Mouse (Mus musculus): ENCODE results near the gene Theg.
A peak's percentile ranks its signal among the peaks of the same experiment; 100 is the strongest.

Gene Theg

GRCm38 (mm10) chr10:79594872-79595589 is 7.9 kb upstream of the Theg start:
- DNase-seq (ENCODE audit: low read depth, low spot score), result peak; percentile 71

GRCm38 (mm10) chr10:79594111-79594510 is 7.0 kb upstream of the Theg start:
- no peak for DNase-seq (ENCODE audit: low read depth, low spot score)

GRCm38 (mm10) chr10:79590702-79591101 is 3.6 kb upstream of the Theg start:
- DNase-seq (ENCODE audit: low read depth, low spot score), result no peak

- no peak for DNase-seq (ENCODE audit: low read depth, low spot score)
Observed at GRCm38 (mm10) chr10:79587752-79588126, 608 bp upstream of the Theg start.

- DNase-seq (ENCODE audit: low read depth, low spot score), result no peak
Observed at GRCm38 (mm10) chr10:79586243-79586642, 888 bp downstream of the Theg start.

- DNase-seq (ENCODE audit: low read depth, low spot score), result no peak
Observed at GRCm38 (mm10) chr10:79585723-79586122, 1.4 kb downstream of the Theg start.

- no peak for DNase-seq (ENCODE audit: low read depth, low spot score)
Observed at GRCm38 (mm10) chr10:79585136-79585535, 2.0 kb downstream of the Theg start.

- no peak for DNase-seq (ENCODE audit: low read depth, low spot score)
Observed at GRCm38 (mm10) chr10:79584426-79584825, 2.7 kb downstream of the Theg start.

GRCm38 (mm10) chr10:79584021-79584420 is 3.1 kb downstream of the Theg start:
- DNase-seq (ENCODE audit: low read depth, low spot score), result no peak

GRCm38 (mm10) chr10:79581501-79581900 is 5.6 kb downstream of the Theg start:
- no peak for DNase-seq (ENCODE audit: low read depth, low spot score)

GRCm38 (mm10) chr10:79580811-79581210 is 6.3 kb downstream of the Theg start:
- peak; percentile 30 for DNase-seq (ENCODE audit: low read depth, low spot score)

GRCm38 (mm10) chr10:79580356-79580755 is 6.8 kb downstream of the Theg start:
- no peak for DNase-seq (ENCODE audit: low read depth, low spot score)

GRCm38 (mm10) chr10:79579781-79580180 is 7.3 kb downstream of the Theg start:
- no peak for DNase-seq (ENCODE audit: low read depth, low spot score)

- no peak for DNase-seq (ENCODE audit: low read depth, low spot score)
Observed at GRCm38 (mm10) chr10:79578891-79579290, 8.2 kb downstream of the Theg start.

- DNase-seq (ENCODE audit: low read depth, low spot score), result no peak
Observed at GRCm38 (mm10) chr10:79578276-79578675, 8.9 kb downstream of the Theg start.

- no peak for DNase-seq (ENCODE audit: low read depth, low spot score)
Observed at GRCm38 (mm10) chr10:79577376-79577775, 9.8 kb downstream of the Theg start.

- no peak for DNase-seq (ENCODE audit: low read depth, low spot score)
Observed at GRCm38 (mm10) chr10:79575754-79576153, 11.4 kb downstream of the Theg start.

- DNase-seq (ENCODE audit: low read depth, low spot score), result no peak
Observed at GRCm38 (mm10) chr10:79574796-79575195, 12.3 kb downstream of the Theg start.

GRCm38 (mm10) chr10:79574350-79574749 is 12.8 kb downstream of the Theg start:
- DNase-seq (ENCODE audit: low read depth, low spot score), result no peak

- no peak for DNase-seq (ENCODE audit: low read depth, low spot score)
Observed at GRCm38 (mm10) chr10:79573611-79574010, 13.5 kb downstream of the Theg start.

GRCm38 (mm10) chr10:79571314-79571713 is 15.8 kb downstream of the Theg start:
- no peak for DNase-seq (ENCODE audit: low read depth, low spot score)

GRCm38 (mm10) chr10:79569921-79570320 is 17.2 kb downstream of the Theg start:
- DNase-seq (ENCODE audit: low read depth, low spot score), result no peak

GRCm38 (mm10) chr10:79559716-79560115 is 27.4 kb downstream of the Theg start:
- no peak for DNase-seq (ENCODE audit: low read depth, low spot score)

GRCm38 (mm10) chr10:79557496-79557895 is 29.6 kb downstream of the Theg start:
- no peak for DNase-seq (ENCODE audit: low read depth, low spot score)

All from retina, postnatal 7 days (tissue).